Mouse (Mus musculus) embryo, embryonic 11.5 days (tissue): ENCODE measurements around the gene Msantd3.
A peak's percentile ranks its signal among the peaks of the same experiment; 100 is the strongest.

Experiments
- DNase-seq: peaks from one replicate; pipeline ENCODE4 v3.0.0-alpha.2; 2012; ENCODE audit warnings: low read depth, low spot score

The Msantd3 gene

GRCm38 (mm10) chr4:48539841-48540575, at the start of gene Msantd3:
TSS of gene Msantd3 (plus strand) at chr4:48539935.
- DNase-seq = no peak

GRCm38 (mm10) chr4:48491290-48491743, 48.4 kb upstream of the Msantd3 start:
- peak; percentile 13 for DNase-seq

- DNase-seq = no peak
Measured at GRCm38 (mm10) chr4:48492510-48492909, 47.2 kb upstream of the Msantd3 start.

GRCm38 (mm10) chr4:48510861-48511260, 28.9 kb upstream of the Msantd3 start:
- DNase-seq = no peak

GRCm38 (mm10) chr4:48529559-48529958, 10.2 kb upstream of the Msantd3 start:
- DNase-seq = no peak

GRCm38 (mm10) chr4:48531804-48532601, 7.7 kb upstream of the Msantd3 start:
- DNase-seq = no peak

GRCm38 (mm10) chr4:48536275-48536674, 3.5 kb upstream of the Msantd3 start:
- no peak for DNase-seq

GRCm38 (mm10) chr4:48537024-48537423, 2.7 kb upstream of the Msantd3 start:
- no peak for DNase-seq

- no peak for DNase-seq
Measured at GRCm38 (mm10) chr4:48538581-48538980, 1.2 kb upstream of the Msantd3 start.

- DNase-seq = no peak
Measured at GRCm38 (mm10) chr4:48540576-48541111, 909 bp downstream of the Msantd3 start.

- no peak for DNase-seq
Measured at GRCm38 (mm10) chr4:48541526-48542250, 2.0 kb downstream of the Msantd3 start.

- no peak for DNase-seq
Measured at GRCm38 (mm10) chr4:48542351-48542750, 2.6 kb downstream of the Msantd3 start.

GRCm38 (mm10) chr4:48543071-48543865, 3.5 kb downstream of the Msantd3 start:
- no peak for DNase-seq

- no peak for DNase-seq
Measured at GRCm38 (mm10) chr4:48544141-48544540, 4.4 kb downstream of the Msantd3 start.

GRCm38 (mm10) chr4:48545966-48546365, 6.2 kb downstream of the Msantd3 start:
- no peak for DNase-seq

GRCm38 (mm10) chr4:48546568-48547496, 7.1 kb downstream of the Msantd3 start:
- DNase-seq = no peak

- DNase-seq = no peak
Measured at GRCm38 (mm10) chr4:48548393-48549045, 8.8 kb downstream of the Msantd3 start.

GRCm38 (mm10) chr4:48549661-48550060, 9.9 kb downstream of the Msantd3 start:
- no peak for DNase-seq

GRCm38 (mm10) chr4:48552486-48553064, 12.8 kb downstream of the Msantd3 start:
- no peak for DNase-seq
